Mouse (Mus musculus): ENCODE data around the gene Frrs1l. TPM values are rescaled to one million over a fixed set of nuclear protein-coding genes. Genes with fewer than 3 reads are reported as not detected.

Frrs1l gene
- polyA plus RNA-seq, 1 experiment from 2014 or later = 0.39 TPM

DNA sequence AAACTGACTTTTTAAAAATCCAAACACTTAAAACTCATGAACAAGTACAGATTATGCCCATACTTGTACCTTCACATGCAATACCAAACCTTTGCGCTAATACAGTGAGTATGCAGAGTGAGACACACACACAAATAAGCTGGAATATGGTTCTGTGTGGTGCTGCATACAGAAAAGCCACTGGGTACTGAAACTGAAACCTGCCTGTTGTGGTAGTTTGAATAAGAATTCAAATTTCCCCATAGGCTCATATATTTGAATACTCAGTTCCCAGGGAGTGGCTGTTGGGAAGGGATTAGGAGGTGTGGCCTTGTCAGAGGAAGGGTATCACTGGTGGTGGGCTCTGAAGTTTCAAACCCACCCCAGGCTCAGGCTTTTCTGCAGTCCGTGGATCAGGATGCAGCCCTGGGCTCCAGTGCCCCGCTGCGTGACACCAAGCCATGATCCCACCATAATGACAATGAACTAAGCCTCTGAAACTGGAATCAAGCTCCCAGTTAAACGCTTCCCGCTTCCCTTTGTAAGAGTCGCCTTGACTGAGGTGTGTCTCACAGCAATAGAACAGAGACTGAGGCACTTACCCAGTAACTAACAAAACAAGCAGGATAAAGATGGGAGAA lies 77.7 kb downstream of the Frrs1l start:
- H3K4me1 ChIP-seq (ENCODE audit: control insufficient read depth, insufficient read depth, low read length) = no peaks in the 10 kb centered on the region
- H3K27ac ChIP-seq (ENCODE audit: low read length) = no peak overlapping the region
- H3K36me3 ChIP-seq (ENCODE audit: control insufficient read depth, insufficient read depth, low read length) = peaks cover 8% of the 10 kb centered on the region
- H3K4me3 ChIP-seq (ENCODE audit: low read length) = no peak overlapping the region
- H3K9me3 ChIP-seq (ENCODE audit: control insufficient read depth, low read length) = no peaks in the 10 kb centered on the region
- no peak overlapping the region for H3K4me2 ChIP-seq (ENCODE audit: low read depth, low read length)
- no peak for ATAC-seq
- no peak overlapping the region for H3K9ac ChIP-seq (ENCODE audit: low read depth, low read length)
- H3K27me3 ChIP-seq (replicated peaks; ENCODE audit: control insufficient read depth, insufficient read depth, low read length) = no peaks in the 10 kb centered on the region
- WGBS = 91% methylated on average over 7 of the region's 7 CpGs

DNA sequence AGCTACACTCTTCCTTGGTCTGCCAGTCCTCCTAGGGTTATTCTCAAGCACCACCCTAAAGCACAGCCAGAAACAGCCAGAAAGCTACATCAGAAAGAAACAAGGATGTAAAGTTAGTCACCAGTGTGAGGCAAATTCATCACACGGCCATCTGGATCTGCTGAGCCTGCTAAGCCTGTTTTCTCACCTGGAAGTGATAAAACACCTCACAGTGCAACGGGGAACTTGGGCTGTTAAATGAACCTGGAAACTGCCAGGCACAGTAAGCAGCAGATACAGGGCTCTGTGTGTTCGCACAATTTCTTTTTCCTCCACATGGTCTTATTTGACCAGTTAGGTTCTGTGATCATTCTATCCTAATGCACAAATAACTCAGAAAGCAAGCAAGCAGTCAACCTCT lies 80.6 kb downstream of the Frrs1l start:
- no peak overlapping the region for H3K4me3 ChIP-seq (ENCODE audit: low read length)
- WGBS = 79% methylated on average over 3 of the region's 3 CpGs
- H3K27ac ChIP-seq (ENCODE audit: low read length) = no peak overlapping the region
- H3K9me3 ChIP-seq (ENCODE audit: control insufficient read depth, low read length) = no peaks in the 10 kb centered on the region
- H3K4me2 ChIP-seq (ENCODE audit: low read depth, low read length) = no peak overlapping the region
- no peak for ATAC-seq
- H3K27me3 ChIP-seq (replicated peaks; ENCODE audit: control insufficient read depth, insufficient read depth, low read length) = no peaks in the 10 kb centered on the region
- H3K36me3 ChIP-seq (ENCODE audit: control insufficient read depth, insufficient read depth, low read length) = peaks cover 13% of the 10 kb centered on the region
- no peaks in the 10 kb centered on the region for H3K4me1 ChIP-seq (ENCODE audit: control insufficient read depth, insufficient read depth, low read length)
- no peak overlapping the region for H3K9ac ChIP-seq (ENCODE audit: low read depth, low read length)

DNA sequence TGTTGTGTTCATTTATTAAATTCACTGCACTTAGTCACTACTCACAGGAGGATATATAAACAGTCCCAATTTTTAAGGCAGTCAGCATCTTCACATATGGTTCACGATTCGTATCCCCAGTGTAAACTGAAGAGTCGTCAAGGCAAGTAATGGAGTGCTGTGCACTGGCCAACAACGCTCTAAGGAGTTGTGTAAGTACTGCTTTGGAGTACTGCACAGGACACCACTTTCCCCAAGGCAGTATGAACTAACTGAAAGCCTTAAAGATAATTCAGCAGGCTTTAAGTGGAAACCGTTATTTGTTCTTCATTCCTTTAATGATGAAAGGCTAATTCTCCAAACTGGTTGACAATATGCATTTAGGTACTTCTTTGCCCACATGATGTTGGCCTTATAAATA lies 82.5 kb downstream of the Frrs1l start:
- Histone ChIP-seq H3K9ac (ENCODE audit: low read depth, low read length) (no peak overlapping the region), H3K4me3 (ENCODE audit: low read length) (no peak overlapping the region), H3K36me3 (ENCODE audit: control insufficient read depth, insufficient read depth, low read length) (peaks cover 24% of the 10 kb centered on the region), H3K27me3 (replicated peaks; ENCODE audit: control insufficient read depth, insufficient read depth, low read length) (no peaks in the 10 kb centered on the region), H3K4me1 (ENCODE audit: control insufficient read depth, insufficient read depth, low read length) (no peaks in the 10 kb centered on the region), H3K27ac (ENCODE audit: low read length) (no peak overlapping the region), H3K9me3 (ENCODE audit: control insufficient read depth, low read length) (no peaks in the 10 kb centered on the region), H3K4me2 (ENCODE audit: low read depth, low read length) (no peak overlapping the region)
- no peak for ATAC-seq
- WGBS = 86% methylated on average over 5 of the region's 5 CpGs

Other genes with a start within 250 kb of the Frrs1l start
- gene Actl7b, start 248.9 kb downstream of the Frrs1l start, polyA plus RNA-seq (2015; fragmentation: Nextera tagmentation; extraction: Ambion mirVana) = not detected in 2 replicates
- not detected in 2 replicates for gene Actl7a, start 247.0 kb downstream of the Frrs1l start, polyA plus RNA-seq (2015; fragmentation: Nextera tagmentation; extraction: Ambion mirVana)
- gene Elp1, start 188.1 kb downstream of the Frrs1l start, polyA plus RNA-seq (2015; fragmentation: Nextera tagmentation; extraction: Ambion mirVana) = 24.4 and 25.5 TPM in 2 replicates
- gene Fam206a, start 188.0 kb downstream of the Frrs1l start, polyA plus RNA-seq (2015; fragmentation: Nextera tagmentation; extraction: Ambion mirVana) = 11.0 and 11.2 TPM in 2 replicates
- 17.7 and 19.3 TPM in 2 replicates for gene Ctnnal1, start 125.2 kb downstream of the Frrs1l start, polyA plus RNA-seq (2015; fragmentation: Nextera tagmentation; extraction: Ambion mirVana)
- 6.3 and 6.7 TPM in 2 replicates for gene Tmem245, start 43.0 kb downstream of the Frrs1l start, polyA plus RNA-seq (2015; fragmentation: Nextera tagmentation; extraction: Ambion mirVana)
- 13.9 and 16.6 TPM in 2 replicates for gene Epb41l4b, start 153.0 kb upstream of the Frrs1l start, polyA plus RNA-seq (2015; fragmentation: Nextera tagmentation; extraction: Ambion mirVana)

All from intestine, embryonic 16.5 days (tissue).